Mouse (Mus musculus): ENCODE data around the gene Hist2h2aa1.

- TF ChIP-seq CTCF (IDR thresholded peaks at IDR 0.05; ENCODE audit: low read depth, low read length) (no peak), POLR2A (IDR thresholded peaks at IDR 0.05; ENCODE audit: extremely low read depth, insufficient read depth, low read length) (no peak)
Observed at GRCm38 (mm10) chr3:96249034-96249345, 3.7 kb downstream of the Hist2h2aa1 start.

Data from liver, adult 2 months (tissue).